In the genomic region with DNA sequence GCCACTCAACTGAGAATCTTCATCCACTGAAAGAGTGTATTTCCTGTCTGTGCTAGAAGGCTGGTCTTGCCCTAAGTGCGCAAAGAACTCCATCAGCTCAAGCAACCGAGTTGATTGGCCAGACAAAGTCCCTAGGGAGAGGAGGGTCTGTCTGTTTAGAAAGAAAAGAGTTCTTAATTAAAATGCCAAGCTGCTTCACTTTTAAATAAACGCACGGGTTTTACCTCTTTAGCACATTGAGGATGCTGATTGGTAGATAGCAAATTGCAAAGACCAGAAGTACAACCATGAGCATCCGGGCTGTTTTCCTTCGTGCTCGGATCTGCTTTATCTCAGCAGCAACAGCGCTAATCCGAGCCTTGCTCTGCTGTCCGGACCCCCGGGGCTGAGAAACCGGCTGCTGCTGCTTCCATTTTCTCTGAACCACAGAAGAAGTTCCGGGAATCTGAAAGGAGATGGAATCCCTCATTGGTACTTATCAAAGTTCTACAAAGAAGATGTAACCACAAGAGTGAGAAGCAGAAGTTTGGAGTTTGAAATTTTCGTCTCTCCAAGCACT, we compare ENCODE assay signal across 8 mouse cellular contexts. TPM values are rescaled to one million over a fixed set of nuclear protein-coding genes. Genes with fewer than 3 reads are reported as not detected.
DNase-seq lines count a peak whose midpoint lies in the region; ATAC-seq and TF ChIP-seq lines count a peak whose summit lies in the region.

No protein-coding gene starts in this region.

- WGBS in embryonic facial prominence, embryonic 13.5 days = 1% methylated on average over 14 of the region's 14 CpGs

- no peaks in the 10 kb centered on the region for H3K36me3 ChIP-seq in CH12.LX (replicated peaks in 1 of 2; ENCODE audit: control insufficient read depth in 1 of 2, insufficient read depth in 1 of 2, low read length in 1 of 2)
- no peaks in the 10 kb centered on the region for H3K36me3 ChIP-seq in embryonic facial prominence, embryonic 13.5 days

- TF ChIP-seq EP300 in CH12.LX (IDR thresholded peaks at IDR 0.05; ENCODE audit: low read length) = no peak

- peaks cover 0 to 4% of the 10 kb centered on the region in 2 experiments; a peak in 1 of 4 replicates for H3K4me1 ChIP-seq in CH12.LX (ENCODE audit: control insufficient read depth in 1 of 2, insufficient read depth in 2 of 2)
- H3K4me1 ChIP-seq in embryonic facial prominence, embryonic 13.5 days = no peaks in the 10 kb centered on the region; the same call in 1 of the 2 replicates

- intact Hi-C loops in gastrocnemius, adult 2 months (cut with DNase I) = loop anchor here (2.0 kb wide), 1 partner anchor 475 kb away; no protein-coding TSS in a partner anchor
- intact Hi-C loops in heart, postnatal 14 days (cut with DNase I) = loop anchor here (2.0 kb wide), 2 partner anchors 111 to 475 kb away; no protein-coding TSS in a partner anchor

- no peaks in the 10 kb centered on the region for H3K27me3 ChIP-seq in CH12.LX (replicated peaks)
- no peaks in the 10 kb centered on the region for H3K27me3 ChIP-seq in embryonic facial prominence, embryonic 13.5 days

- H3K27ac ChIP-seq in gastrocnemius, adult 2 months = peak overlapping the region; percentile 74
- H3K27ac ChIP-seq in CH12.LX (ENCODE audit: insufficient read depth, low read depth) = no peak overlapping the region
- peak overlapping the region; percentile 74 for H3K27ac ChIP-seq in embryonic facial prominence, embryonic 13.5 days

- no peak for TF ChIP-seq CTCF in gastrocnemius, adult 2 months (IDR thresholded peaks at IDR 0.05)
- TF ChIP-seq CTCF in CH12.LX (conservative IDR thresholded peaks at IDR 0.05 in 1 of 2, IDR thresholded peaks at IDR 0.05 in 1 of 2; ENCODE audit: low read depth in 2 of 2, low read length in 2 of 2) = no peak

- H3K9me3 ChIP-seq in CH12.LX (replicated peaks; ENCODE audit: low read length) = no peaks in the 10 kb centered on the region
- H3K9me3 ChIP-seq in embryonic facial prominence, embryonic 13.5 days = no peaks in the 10 kb centered on the region

- no peaks in the 10 kb centered on the region for H3K79me2 ChIP-seq in CH12.LX (replicated peaks; ENCODE audit: control insufficient read depth, extremely low read depth, insufficient read depth, poor library complexity, severe bottlenecking)

- dilution Hi-C loops in CH12.LX (cut with MboI; ENCODE audit: extremely low pct_ligation_motif_present, extremely low pct_unique_long_range_greater_than_20kb, low sequenced_read_pairs) = no loop called here

- H3K4me2 ChIP-seq in CH12.LX (ENCODE audit: insufficient read depth, low read depth, poor library complexity, severe bottlenecking) = peak overlapping the region; percentile 64
- peak overlapping the region; percentile 74 for H3K4me2 ChIP-seq in embryonic facial prominence, embryonic 13.5 days

- in situ Hi-C loops in CH12.LX (cut with MboI; ENCODE audit: low pct_ligation_motif_present, low pct_unique_long_range_greater_than_20kb, low sequenced_read_pairs) = loop anchor here (25.0 kb wide), 1 partner anchor 474 kb away; no protein-coding TSS in a partner anchor

- ATAC-seq in embryonic facial prominence, embryonic 13.5 days (ENCODE audit: insufficient number of reproducible peaks, insufficient read depth, low FRiP score, low TSS enrichment, low read depth) = 0 out of 2 replicates have a peak, but pooled peaks have one; percentile 15

- no peak for TF ChIP-seq RAD21 in CH12.LX (IDR thresholded peaks at IDR 0.05; ENCODE audit: low read depth, low read length)

- no peak for TF ChIP-seq POLR2A in CH12.LX (IDR thresholded peaks at IDR 0.05; ENCODE audit: low read depth, low read length)

- H3K9ac ChIP-seq in CH12.LX (ENCODE audit: insufficient read depth, low read depth) = no peak overlapping the region
- peak overlapping the region; percentile 71 for H3K9ac ChIP-seq in embryonic facial prominence, embryonic 13.5 days

- H3K4me3 ChIP-seq in gastrocnemius, adult 2 months = peak overlapping the region; percentile 64
- no peak overlapping the region for H3K4me3 ChIP-seq in CH12.LX (replicated peaks in 1 of 3; ENCODE audit: low read depth in 2 of 3, low read length in 2 of 3, poor library complexity in 1 of 3)
- peak overlapping the region; percentile 45 for H3K4me3 ChIP-seq in embryonic facial prominence, embryonic 13.5 days

- peak; percentile 19 for DNase-seq in gastrocnemius, adult 2 months
- DNase-seq in gastrocnemius, adult 18-20 months (ENCODE audit: low spot score) = no peak
- DNase-seq in CH12.LX (ENCODE audit: extremely low read depth) (no peak), liver (peak; percentile 76)
- peak; percentile 6 to 9 for DNase-seq in heart, postnatal 14 days
- DNase-seq in naive thymus-derived CD4-positive, alpha-beta T cell, adult 2 months (ENCODE audit: low read depth) = peak; percentile 4
- no peak for DNase-seq in ovary, postnatal 10 days (ENCODE audit: low spot score)

TF ChIP-seq in CH12.LX, 34 proteins besides CTCF, POLR2A, EP300 and RAD21:
- TF ChIP-seq MEF2A (IDR thresholded peaks at IDR 0.05; ENCODE audit: borderline replicate concordance, low read depth, low read length) = no peak
TF ChIP-seq in CH12.LX: peak in this region for 0.

RNA-seq across cellular contexts. Expression of a gene that starts 22.6 kb away (rescaled TPM):
- total RNA-seq in gastrocnemius, adult 2 months (2021) = not detected
- not detected for total RNA-seq in gastrocnemius, adult 18-20 months (2021)
- not detected in 2 replicates for total RNA-seq in CH12.LX (2012; rRNA removed)
- not detected in 2 replicates for total RNA-seq in CH12.LX (2014; rRNA removed)
- not detected in 2 replicates for polyA plus RNA-seq in CH12.LX (2012; ENCODE audit: insufficient read length, low read depth)
- 0.14 TPM in 1 of 2 replicates, not detected in the other for polyA plus RNA-seq in embryonic facial prominence, embryonic 13.5 days (2015; fragmentation: Nextera tagmentation; extraction: Ambion mirVana)
- not detected for total RNA-seq in heart, postnatal 14 days (2021)

Comparison
In these comparisons a context has a peak if more than half of its experiments do, and no peak if none do; other contexts are left out.
1. DNase-seq: peak in gastrocnemius, adult 2 months (single experiment), heart, postnatal 14 days (2 of 2), liver (single experiment) and naive thymus-derived CD4-positive, alpha-beta T cell, adult 2 months (single experiment); none in gastrocnemius, adult 18-20 months (single experiment), CH12.LX (single experiment) and ovary, postnatal 10 days (single experiment).
2. H3K4me3 ChIP-seq: peak in gastrocnemius, adult 2 months (single experiment) and embryonic facial prominence, embryonic 13.5 days (single experiment); none in CH12.LX (0 of 3).